Mouse (Mus musculus) cerebellum, adult 2 months (tissue): ENCODE data around the gene Ptf1a. TPM values are rescaled to one million over a fixed set of nuclear protein-coding genes. Genes with fewer than 3 reads are reported as not detected.

Experiments used
- DNase-seq, 2 experiments: peaks; one replicate each; pipeline ENCODE4 v3.0.0; 2021
- H3K27ac ChIP-seq: fragments of 200-500 bp; 2 replicates; pipeline ENCODE4 v1.5.1; 2012; ENCODE audit warnings: low read length, control low read depth, inconsistent platforms; ENCODE audit not compliant: insufficient read depth
- H3K27me3 ChIP-seq: fragments of 200-500 bp; 2 replicates; pipeline ENCODE4 v1.6.1; 2012; ENCODE audit warnings: inconsistent platforms, mild to moderate bottlenecking, low read length, moderate library complexity; ENCODE audit not compliant: control insufficient read depth, insufficient read depth
- H3K4me1 ChIP-seq: fragments of 200-500 bp; 2 replicates; pipeline ENCODE4 v1.6.1; 2011; ENCODE audit warnings: low read length; ENCODE audit not compliant: control insufficient read depth, insufficient read depth
- H3K4me3 ChIP-seq: fragments of 200-500 bp; replicated peaks from 2 replicates; pipeline ENCODE3; 2011; ENCODE audit warnings: mild to moderate bottlenecking, low read depth, low read length, control low read depth; ENCODE audit not compliant: insufficient read depth
- CTCF ChIP-seq: fragments of 200-500 bp; IDR thresholded peaks from 2 replicates; pipeline ENCODE4 v1.5.1; 2011; ENCODE audit warnings: low read depth, mild to moderate bottlenecking, control low read depth, low read length, moderate library complexity, borderline replicate concordance; ENCODE audit not compliant: insufficient read depth
- POLR2A ChIP-seq: fragments of 200-500 bp; IDR thresholded peaks from 2 replicates; pipeline ENCODE4 v1.6.1; 2011; ENCODE audit warnings: low read length, control low read depth, borderline replicate concordance; ENCODE audit not compliant: insufficient read depth
- WGBS: fragments of 180-500 bp; shearing (Covaris S2); methylation state at CpG from one replicate; pipeline ENCODE4 v1.1.7; 2018; 5-methylcytosine and 5-hydroxymethylcytosine counted together
- polyA plus RNA-seq: library from polyadenylated mRNA; depleted of rRNA; stranded (reverse); fragments of >200 nt; gene quantifications from 2 replicates; pipeline ENCODE4 v1.2.3, GENCODE M21; 2012

The Ptf1a gene
- polyA plus RNA-seq, 1 experiment = 0.08 TPM

- no peak overlapping the region for H3K4me3 ChIP-seq
- no peaks in the 10 kb centered on the region for H3K4me1 ChIP-seq
- H3K27me3 ChIP-seq = no peaks in the 10 kb centered on the region; the same call in 1 of the 2 replicates
- DNase-seq = no peak
- no peak for TF ChIP-seq POLR2A
- TF ChIP-seq CTCF = no peak
- H3K27ac ChIP-seq = no peak overlapping the region
Observed at GRCm38 (mm10) chr2:19422226-19422625, 23.2 kb upstream of the Ptf1a start.

- Histone ChIP-seq H3K27ac (no peak overlapping the region), H3K4me1 (no peaks in the 10 kb centered on the region), H3K4me3 (no peak overlapping the region), H3K27me3 (no peaks in the 10 kb centered on the region; the same call in 1 of the 2 replicates)
- 17% methylated on average over 6 of the region's 6 CpGs for WGBS
- no peak for DNase-seq
- TF ChIP-seq POLR2A = no peak
Observed at GRCm38 (mm10) chr2:19423086-19423485, 22.4 kb upstream of the Ptf1a start.

- WGBS = 16% methylated on average over 10 of the region's 10 CpGs
- TF ChIP-seq CTCF (no peak), POLR2A (no peak)
- H3K4me3 ChIP-seq = no peak overlapping the region
- no peak overlapping the region for H3K27ac ChIP-seq
- H3K4me1 ChIP-seq = no peaks in the 10 kb centered on the region
- DNase-seq = no peak
- H3K27me3 ChIP-seq = peaks cover 6% of the 10 kb centered on the region; the same call in 1 of the 2 replicates
Observed at GRCm38 (mm10) chr2:19429031-19429430, 16.4 kb upstream of the Ptf1a start.

- Histone ChIP-seq H3K4me3 (no peak overlapping the region), H3K4me1 (no peaks in the 10 kb centered on the region), H3K27ac (no peak overlapping the region), H3K27me3 (peaks cover 6% of the 10 kb centered on the region; the same call in 1 of the 2 replicates)
- TF ChIP-seq CTCF = no peak
- no peak for TF ChIP-seq POLR2A
- 2% methylated on average over 31 of the region's 31 CpGs for WGBS
- no peak for DNase-seq
Observed at GRCm38 (mm10) chr2:19429691-19430690, 15.5 kb upstream of the Ptf1a start.

GRCm38 (mm10) chr2:19430746-19431145 lies 14.7 kb upstream of the Ptf1a start:
- under 1% methylated on average over 33 of the region's 33 CpGs for WGBS
- Histone ChIP-seq H3K4me3 (no peak overlapping the region), H3K4me1 (no peaks in the 10 kb centered on the region), H3K27ac (no peak overlapping the region), H3K27me3 (peaks cover 6% of the 10 kb centered on the region; the same call in 1 of the 2 replicates)
- TF ChIP-seq CTCF (no peak), POLR2A (no peak)
- DNase-seq = no peak

- Histone ChIP-seq H3K27me3 (peaks cover 6% of the 10 kb centered on the region; the same call in 1 of the 2 replicates), H3K4me3 (no peak overlapping the region), H3K4me1 (no peaks in the 10 kb centered on the region), H3K27ac (no peak overlapping the region)
- DNase-seq = no peak
- TF ChIP-seq POLR2A = no peak
- TF ChIP-seq CTCF = no peak
- under 1% methylated on average over 18 of the region's 18 CpGs for WGBS
Observed at GRCm38 (mm10) chr2:19431186-19431585, 14.3 kb upstream of the Ptf1a start.

GRCm38 (mm10) chr2:19431614-19432323 lies 13.7 kb upstream of the Ptf1a start:
- no peak overlapping the region for H3K4me3 ChIP-seq
- no peak overlapping the region for H3K27ac ChIP-seq
- 3% methylated on average over 41 of the region's 41 CpGs for WGBS
- TF ChIP-seq POLR2A = no peak
- no peak for TF ChIP-seq CTCF
- H3K27me3 ChIP-seq = peaks cover 6% of the 10 kb centered on the region; the same call in 1 of the 2 replicates
- H3K4me1 ChIP-seq = no peaks in the 10 kb centered on the region
- DNase-seq = no peak
